Mouse (Mus musculus): Measurements from ENCODE around the gene Lpcat1. TPM values are rescaled to one million over a fixed set of nuclear protein-coding genes. Genes with fewer than 3 reads are reported as not detected.
A peak's percentile ranks its signal among the peaks of the same experiment; 100 is the strongest.

The Lpcat1 gene
- total RNA-seq, 2 experiments from 2014 or later: 8.0 to 10.6 TPM

DNA sequence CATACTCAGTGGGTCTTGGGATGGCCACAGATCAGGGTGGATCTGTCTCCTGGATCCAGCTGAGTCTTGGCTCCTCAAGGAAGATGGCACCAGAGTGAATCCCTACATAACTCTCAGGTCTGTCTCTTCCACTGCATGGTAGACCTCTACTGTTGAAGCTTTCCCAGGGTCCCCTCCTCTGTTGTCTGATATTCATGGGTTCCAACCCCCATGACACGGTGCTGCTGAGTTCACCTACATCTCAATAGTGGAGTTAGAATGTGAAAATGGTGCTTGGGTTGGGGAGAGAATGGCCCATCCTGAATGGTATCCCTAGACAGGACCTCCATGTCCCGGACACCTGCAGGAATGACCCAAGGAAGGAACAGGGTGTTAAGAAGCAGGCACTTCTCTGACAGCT lies 6.7 kb downstream of the Lpcat1 start:
- no peak for DNase-seq
- intact Hi-C loops (cut with DNase I): no loop called here

DNA sequence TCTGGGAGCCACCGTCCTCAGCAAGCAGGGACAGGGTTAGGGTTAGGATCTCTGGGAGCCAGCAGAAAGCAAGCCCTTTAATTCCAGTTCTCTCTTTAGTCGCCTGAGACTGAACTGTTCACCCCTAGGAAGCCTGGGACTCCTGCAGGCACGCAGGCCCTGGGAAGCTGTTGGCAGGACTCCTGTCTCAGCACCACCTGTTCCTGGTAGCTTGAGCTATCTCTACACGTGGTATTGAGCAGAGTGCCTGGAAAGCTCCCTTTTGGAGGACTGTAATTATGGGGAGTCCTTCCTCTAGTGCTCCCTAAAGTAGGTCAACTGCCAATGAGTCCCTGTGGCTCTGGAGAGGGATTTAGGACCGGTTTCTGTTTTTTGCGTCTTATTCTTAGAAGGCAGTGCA lies 7.2 kb downstream of the Lpcat1 start:
- intact Hi-C loops (cut with DNase I): no loop called here
- DNase-seq: no peak

DNA sequence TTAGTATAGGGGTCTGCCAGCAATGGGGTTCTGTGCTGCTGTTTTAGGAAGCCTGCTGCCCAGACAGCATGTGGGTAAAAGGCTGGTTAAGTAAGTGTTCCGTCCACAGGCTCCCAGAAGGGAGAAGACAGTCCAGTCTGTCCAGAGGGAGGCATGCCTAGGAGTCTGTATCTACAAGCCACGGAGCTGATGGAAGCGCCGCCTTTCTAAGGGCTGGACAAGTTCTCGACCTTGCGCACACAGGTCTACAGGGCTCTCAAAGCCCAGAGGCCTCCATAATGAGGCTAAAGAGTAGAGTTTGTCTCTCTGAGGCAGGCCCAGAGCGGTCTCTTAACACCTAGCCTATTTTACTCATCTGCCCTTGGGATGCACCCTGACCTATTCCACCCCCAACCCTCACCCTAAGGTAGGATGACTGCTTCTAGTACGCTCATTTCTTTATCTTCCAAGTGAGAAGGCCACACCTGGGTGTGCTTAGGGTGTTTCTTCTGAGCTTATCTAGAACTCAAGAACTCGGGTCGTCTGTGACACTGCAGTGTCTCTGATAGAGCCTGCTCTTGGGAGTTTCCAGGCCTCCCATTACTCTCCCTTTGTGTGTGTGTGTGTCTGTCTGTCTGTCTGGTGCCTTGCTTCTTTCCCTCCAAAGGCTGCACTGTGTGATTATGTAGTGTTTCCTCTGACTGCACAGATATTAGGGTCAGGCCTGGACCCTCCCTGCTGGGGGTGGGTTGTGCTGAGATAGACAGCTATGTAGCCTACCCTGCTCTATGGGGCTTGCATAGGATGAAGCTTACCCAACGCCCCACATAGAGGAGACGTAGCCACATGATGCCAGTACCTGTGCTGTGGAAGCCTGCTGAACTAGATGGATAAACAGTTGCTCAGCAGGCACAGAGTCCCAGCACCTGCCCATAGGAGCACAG lies 8.3 kb downstream of the Lpcat1 start:
- no peak for DNase-seq
- intact Hi-C loops (cut with DNase I): no loop called here

DNA sequence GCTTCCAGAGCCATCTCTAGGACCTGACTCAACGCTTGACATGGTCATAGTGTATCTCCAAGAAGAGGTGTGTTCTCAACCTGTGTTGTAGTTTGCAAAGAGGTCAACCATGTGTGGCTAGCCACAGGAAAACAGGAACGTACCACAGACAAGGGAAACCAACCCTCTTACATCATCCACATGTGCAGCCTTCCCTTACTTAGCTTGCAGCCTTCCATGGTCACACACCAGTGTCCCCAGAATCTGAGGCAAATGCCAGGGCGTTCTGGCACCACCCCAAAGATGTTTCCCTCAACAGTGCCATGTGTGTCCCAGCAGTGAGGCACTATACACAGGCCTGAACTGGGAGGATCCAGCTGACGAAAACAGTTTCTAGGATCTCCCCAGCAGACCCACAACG lies 9.3 kb downstream of the Lpcat1 start:
- DNase-seq: no peak
- intact Hi-C loops (cut with DNase I): no loop called here

DNA sequence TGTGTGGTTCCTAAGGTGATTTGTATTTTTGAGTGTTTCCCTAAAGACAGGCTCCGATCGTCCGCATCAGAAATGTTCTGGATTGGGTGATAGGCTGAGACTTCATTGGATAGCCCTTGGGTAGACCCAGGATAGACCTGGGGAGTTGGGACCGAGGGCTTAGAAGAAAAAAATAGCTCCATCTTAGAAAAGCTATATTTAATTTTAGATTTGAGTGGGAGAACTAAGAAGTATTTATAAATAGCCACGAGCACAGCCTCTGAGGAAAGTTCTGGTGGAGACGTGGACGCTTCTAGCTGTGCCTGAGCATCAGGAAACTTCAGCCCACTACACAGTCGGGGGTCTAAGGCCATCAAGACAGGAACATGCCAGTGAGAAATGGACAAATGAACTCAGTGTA lies 9.8 kb downstream of the Lpcat1 start:
- intact Hi-C loops (cut with DNase I): no loop called here
- no peak for DNase-seq

DNA sequence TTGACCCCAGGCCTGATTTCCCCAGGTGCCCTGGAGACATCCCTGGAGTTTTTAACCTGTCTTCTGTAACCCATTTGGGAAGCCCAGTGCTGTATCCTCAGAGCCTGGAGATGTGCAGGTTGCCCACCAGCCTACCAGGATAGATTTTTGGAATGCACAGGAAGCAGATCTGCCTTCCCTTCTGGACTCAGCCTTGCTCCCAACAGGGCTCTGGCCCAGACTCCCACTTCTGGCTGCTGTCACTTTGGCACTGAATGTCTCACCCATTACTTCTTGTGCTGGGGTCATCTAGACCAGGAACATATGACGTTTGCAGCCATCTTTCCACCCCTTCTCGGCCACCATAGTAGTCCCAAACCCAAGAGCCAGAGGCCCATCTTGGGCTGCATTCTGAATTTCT lies 10.8 kb downstream of the Lpcat1 start:
- intact Hi-C loops (cut with DNase I): no loop called here
- DNase-seq: no peak

DNA sequence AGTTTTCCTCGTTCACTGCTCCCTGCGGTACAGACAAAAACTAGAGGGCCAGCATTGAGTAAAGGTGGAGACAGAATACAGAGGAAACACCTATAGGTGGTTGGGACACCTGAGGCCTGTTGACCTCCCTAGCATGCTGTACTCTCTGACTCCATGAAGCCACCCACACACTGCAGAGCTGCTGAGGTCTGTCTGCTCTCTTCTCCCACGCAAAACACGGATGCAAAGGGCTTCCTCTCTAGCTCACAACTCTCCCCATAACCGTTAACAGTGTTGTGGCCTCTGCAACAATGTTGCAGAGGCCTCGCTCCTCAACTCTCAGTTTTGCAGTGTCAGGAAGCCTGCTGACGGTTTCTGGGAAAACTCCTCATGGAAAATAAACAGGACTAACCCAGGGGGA lies 15.5 kb downstream of the Lpcat1 start:
- DNase-seq: no peak
- intact Hi-C loops (cut with DNase I): no loop called here

DNA sequence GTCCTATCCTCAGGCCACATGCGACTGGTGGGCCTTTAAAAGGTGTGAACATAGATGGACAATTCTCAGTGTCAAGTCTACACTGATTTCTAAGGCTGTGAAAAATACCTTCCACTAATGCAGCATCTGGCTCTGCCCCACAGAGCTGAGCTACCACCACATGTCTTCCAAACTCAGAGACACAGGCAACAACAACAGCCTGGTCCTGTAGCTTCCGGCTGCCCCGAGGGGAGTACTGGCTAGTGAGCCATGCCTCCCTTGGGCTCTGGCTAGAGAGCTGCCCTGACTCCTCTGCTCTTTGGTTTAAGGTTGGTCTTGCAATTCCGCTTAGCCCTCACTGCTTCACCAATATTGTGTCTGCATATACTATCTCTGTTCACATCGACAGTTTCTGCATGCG lies 16.3 kb downstream of the Lpcat1 start:
- DNase-seq: no peak
- intact Hi-C loops (cut with DNase I): no loop called here

DNA sequence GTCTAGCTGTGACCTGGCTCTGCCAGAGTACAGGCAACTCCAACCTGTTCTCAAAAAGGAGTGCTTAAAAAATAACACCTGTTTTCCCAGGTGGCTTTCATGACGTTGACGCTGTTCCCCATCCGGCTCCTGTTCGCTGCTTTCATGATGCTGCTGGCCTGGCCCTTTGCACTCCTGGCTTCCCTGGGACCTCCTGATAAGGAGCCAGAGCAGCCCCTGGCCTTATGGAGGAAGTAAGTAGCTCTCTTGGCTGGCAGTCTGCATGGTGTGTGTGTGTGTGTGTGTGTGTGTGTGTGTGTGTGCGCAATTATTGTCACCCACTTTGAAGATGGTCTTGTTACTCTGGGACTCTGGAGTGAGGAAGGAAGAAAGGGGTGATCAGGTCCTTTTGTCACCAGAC lies 17.2 kb downstream of the Lpcat1 start:
- intact Hi-C loops (cut with DNase I): no loop called here
- no peak for DNase-seq

DNA sequence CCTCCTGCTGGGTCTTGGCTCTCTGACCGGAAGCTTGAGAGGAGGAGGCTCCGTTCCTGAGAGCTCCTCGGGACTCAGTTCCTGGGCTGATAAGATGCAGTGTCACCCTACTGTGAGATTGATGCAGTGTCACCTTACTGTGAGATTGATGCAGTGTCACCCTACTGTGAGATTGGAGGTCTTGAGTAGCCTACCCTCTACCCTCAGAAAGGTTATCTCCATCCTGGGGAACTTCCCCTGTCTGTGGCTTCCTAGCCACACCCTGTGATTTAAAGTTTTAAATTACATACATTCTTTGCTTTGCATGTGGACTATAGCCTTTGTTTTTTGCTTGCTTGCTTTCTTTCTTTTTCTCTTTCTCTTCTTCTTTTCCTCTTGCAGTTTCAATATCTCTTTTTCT lies 21.1 kb downstream of the Lpcat1 start:
- DNase-seq: no peak
- intact Hi-C loops (cut with DNase I): no loop called here

DNA sequence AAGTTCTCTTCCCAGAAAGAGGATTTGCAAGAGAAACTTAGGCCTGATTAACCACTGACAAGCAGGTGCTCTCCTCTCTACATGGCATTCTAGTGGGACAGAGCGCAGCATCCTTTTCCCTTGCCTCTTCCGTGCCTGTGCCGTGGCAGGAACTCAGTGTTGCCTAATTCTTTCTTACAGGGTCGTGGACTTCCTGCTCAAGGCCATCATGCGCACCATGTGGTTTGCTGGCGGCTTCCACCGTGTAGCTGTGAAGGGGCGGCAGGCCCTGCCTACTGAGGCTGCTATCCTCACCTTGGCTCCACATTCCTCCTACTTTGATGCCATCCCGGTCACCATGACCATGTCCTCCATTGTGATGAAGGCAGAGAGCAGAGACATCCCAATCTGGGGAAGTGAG lies 21.7 kb downstream of the Lpcat1 start:
- intact Hi-C loops (cut with DNase I): no loop called here
- no peak for DNase-seq

DNA sequence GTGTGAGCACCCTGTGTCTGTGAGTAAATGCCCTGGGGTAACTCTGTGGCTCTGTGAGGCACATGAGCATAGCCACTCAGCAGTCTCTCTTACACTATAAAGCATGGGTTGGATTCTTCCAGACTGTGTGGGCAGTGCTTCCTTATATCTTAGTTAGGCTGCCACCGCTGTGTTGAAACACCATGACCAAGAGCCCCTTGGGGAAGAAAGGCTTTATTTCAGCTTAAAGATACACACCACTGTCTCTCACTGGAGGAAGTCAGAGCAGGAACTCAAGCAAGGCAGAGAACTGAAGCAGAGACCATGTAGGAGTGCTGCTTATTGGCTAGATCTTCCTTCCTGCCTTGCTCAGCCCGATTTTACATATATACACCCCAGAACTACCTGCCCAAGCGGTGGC lies 23.0 kb downstream of the Lpcat1 start:
- no peak for DNase-seq
- intact Hi-C loops (cut with DNase I): no loop called here

DNA sequence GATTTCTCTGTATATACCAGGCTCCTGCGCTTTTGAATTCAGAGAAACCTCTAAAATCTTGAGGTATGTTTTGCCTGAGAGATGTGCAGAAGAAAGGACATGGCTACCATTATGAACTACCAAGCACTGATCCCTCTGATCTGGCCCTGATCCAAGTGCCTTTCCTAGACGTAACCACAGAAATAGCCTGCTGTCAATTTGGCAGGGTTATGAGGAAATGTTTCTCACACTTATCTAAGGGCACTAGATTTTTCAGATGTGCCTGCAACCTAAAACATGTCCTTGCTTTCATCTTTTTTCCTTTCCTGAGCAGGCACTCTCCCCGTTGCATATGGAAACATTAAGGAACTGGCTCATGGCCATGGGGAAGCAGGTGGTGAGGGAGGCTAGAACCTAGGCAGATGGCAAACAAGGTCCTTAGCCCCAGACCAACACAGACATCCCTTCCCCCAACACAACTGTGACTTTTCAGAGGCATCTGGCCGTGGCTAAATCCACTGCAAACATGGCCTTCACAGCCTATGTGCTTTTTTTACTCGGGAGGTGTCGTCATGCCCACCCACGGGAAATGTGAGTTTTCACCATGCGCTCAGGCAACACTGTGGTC lies 23.7 kb downstream of the Lpcat1 start:
- intact Hi-C loops (cut with DNase I): no loop called here
- no peak for DNase-seq

DNA sequence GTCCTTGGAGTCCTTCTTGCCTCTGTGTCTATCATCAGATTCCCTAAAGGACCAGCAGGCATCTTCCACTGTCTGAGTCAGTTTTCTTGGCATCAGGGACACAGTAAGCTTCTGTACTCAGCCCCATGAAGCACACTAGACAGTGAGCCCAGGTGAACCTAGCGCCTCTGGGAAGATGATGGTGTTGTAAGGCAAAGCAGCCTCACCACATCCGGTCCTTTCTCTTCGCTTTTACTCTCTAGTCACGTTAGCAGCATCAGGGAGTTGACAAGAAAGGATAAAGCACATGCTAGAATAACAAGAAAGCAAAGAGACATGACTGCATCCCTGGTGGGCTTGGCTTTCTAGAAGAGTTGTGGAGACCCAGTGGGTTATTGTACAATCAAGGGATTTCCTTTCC lies 26.2 kb downstream of the Lpcat1 start:
- DNase-seq: no peak
- intact Hi-C loops (cut with DNase I): no loop called here

DNA sequence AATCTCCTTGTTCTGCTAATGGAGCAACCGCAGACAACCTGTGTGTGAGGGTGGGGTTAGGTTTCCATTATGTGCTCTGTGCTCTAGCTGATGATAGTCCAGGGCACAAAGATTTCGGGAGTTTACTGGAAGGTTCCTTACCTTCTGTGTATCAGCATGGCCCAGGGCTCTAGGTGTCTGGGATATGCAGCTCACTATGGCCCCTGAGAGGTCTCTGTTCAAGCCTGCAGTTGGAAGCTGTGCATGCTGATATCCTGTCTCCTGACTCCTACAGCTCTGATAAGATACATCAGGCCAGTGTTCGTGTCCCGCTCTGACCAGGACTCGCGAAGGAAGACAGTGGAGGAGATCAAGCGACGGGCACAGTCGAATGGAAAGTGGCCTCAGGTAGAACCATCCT lies 27.5 kb downstream of the Lpcat1 start:
- intact Hi-C loops (cut with DNase I): no loop called here
- no peak for DNase-seq

DNA sequence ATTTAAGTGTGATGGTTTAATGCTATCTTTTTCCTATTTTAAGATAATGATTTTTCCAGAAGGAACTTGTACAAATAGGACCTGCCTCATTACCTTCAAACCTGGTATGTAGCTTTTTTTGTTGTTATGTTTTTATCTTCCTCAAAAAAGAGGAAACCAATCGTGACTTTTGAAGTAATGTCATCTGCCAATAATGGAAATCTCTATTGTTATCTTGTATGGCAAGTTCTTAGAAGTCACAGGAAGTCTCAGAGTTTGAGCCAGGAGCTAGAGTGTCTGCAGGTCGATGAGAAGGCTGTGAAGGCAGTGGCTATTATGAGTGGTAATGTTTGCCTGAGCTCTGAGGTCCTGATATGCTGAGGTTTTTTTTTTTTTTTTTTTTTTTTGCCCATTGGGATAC lies 29.1 kb downstream of the Lpcat1 start:
- DNase-seq: no peak
- intact Hi-C loops (cut with DNase I): no loop called here

DNA sequence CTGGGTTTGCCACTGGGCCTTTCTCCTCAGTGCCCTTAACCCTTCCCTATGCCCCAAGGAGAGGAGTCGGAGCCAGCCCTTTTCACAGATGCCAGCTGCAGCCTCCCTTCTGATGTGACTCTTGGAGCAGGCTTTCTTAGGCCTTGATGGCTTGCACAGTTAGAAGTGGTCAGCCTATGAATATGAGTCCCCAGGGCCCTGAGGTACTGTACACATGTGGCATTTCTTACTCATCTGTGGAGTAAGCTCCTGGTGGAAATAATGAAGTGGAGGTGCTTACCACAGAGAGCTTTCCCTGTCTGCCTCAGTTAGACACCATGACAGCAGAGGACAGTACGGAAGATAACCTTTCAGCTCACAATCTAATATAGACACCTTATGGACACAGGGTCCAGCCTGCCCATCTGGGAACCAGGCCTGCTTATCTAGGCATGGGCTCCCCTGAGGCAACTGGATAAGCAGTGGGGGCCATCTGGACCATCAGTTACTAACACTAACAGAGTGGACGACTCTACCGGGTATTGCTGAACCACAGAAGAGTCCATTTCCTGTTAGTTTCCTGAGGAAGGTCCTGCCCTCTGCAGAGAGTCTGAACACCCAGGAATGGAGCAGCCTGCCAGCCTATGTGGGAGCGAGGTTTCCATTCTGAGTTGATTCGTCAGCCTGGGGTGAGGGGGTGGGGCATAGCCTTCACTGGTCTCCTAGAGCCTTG lies 33.1 kb downstream of the Lpcat1 start:
- intact Hi-C loops (cut with DNase I): no loop called here
- DNase-seq: no peak

DNA sequence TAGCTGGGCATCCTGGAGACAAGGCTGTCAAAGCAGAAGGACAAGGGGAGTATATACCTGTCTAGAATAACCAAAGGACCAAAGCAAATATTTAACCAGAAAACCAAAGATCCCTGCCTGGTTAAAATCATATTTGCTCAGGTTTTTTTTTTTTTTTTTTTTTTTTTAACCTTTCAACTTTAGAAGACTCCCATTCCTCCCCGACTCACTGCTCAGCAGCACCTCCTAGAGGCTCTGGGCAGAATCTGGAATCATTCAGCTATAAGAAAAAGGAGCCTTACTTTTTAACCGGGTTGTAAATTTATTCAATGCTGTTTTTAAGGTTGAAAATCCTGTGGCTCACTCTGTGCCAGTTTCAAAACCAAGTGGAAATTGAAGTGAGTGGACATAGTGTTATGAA lies 35.7 kb downstream of the Lpcat1 start:
- DNase-seq: peak in 1 of 2 experiments; percentile 31
- intact Hi-C loops (cut with DNase I): no loop called here

DNA sequence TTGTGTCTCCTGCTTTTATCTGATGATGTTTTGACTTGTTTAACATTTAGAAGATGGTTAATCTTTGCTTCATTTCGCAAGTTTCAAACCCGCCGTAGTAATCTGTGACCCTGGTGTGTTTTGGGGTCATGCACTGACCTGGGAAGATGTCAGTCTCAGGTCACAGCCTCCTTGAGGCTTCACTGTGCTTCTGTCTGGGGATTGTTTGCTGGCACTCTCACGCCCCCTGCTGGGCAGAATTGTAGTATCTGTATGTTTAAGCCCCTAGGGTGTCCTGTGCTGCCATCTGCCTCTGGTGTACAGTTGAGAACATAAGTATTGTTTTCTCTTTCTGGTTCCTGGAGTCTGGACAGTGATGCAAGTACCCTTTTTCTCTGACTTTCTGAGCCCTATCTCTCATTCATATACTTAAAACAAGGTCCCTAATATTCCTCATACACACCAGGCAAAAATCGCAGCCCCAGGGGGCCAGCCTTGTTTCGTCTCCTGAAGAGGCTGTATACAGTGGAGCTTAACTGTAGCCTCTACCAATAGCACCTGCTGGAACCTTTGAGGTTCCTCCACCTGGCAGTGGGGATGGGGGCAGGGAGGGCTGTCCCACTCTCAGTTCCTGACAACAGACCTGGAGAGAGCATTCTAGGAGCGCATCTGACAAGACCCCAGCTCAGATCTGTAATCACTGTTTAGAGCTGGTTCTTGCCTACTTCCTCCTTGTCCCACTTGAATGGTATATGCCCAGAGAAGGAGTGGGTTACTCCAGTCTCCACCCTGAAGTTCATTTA lies 38.9 kb downstream of the Lpcat1 start:
- intact Hi-C loops (cut with DNase I): loop anchor here (1.0 kb wide), 1 partner anchor 80 kb away; no protein-coding TSS in a partner anchor
- peak; percentile 81 to 88 for DNase-seq

DNA sequence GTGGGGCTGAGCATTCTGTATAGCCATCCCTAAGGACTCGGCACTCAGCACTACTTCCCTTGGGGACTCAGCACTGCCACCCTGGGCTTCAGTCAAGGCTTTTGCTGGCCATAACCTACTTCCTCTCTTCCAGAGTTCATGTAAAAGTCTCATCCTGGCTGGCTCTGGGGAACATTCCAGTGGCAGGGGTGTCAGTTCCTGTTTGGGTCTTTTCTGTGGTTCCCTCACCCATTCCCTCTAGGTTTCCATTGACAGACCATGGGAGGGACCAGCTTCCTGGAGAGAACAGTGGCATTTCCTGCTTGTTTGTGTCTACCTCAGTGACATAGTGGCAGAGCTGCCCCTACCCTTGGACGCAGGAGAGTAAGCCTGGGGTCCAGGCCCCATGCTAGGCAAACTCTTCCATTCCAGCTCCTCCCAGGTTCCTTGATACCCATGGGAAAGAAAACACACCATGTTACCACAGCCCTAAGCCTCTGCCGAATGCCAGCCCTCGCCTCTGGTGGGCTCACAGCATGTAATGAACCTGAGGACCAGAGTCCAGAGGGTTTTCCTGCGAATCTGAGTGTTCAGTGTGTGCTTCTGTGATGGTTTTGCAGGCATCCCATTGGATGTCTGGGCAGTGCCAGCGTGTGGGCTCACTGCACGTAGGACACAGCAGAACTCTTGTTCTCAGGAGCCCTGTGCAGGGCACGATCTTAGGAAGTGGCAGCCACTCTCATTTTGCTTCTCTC lies 42.0 kb downstream of the Lpcat1 start:
- intact Hi-C loops (cut with DNase I): no loop called here
- no peak for DNase-seq

All from heart, postnatal 14 days (tissue).